Mouse (Mus musculus): ENCODE measurements around the gene Gm47289.

Gene Gm47289

DNA sequence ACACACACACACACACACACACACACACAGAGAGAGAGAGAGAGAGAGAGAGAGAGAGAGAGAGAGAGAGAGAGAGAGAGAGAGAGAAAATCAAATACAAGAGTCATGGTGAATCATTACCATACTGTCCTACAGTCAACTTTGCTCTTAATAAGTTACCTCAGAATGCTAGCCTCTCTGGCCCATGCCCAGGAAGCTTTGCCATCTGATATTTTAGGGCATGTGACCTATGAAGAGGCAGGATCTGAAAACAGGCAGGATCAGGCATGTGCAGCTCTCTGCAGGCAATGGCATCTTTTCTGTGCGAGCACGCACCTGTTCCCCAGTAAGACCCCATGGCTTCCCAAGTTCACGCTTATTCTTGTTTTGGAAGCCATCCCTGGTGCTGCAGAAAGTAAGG lies 1.7 kb downstream of the Gm47289 start:
- DNase-seq = peak; percentile 85 to 92

- peak; percentile 66 to 88 for DNase-seq
These were observed 5.8 kb downstream of the Gm47289 start for GRCm38 (mm10) chr9:119164743-119165142.

DNA sequence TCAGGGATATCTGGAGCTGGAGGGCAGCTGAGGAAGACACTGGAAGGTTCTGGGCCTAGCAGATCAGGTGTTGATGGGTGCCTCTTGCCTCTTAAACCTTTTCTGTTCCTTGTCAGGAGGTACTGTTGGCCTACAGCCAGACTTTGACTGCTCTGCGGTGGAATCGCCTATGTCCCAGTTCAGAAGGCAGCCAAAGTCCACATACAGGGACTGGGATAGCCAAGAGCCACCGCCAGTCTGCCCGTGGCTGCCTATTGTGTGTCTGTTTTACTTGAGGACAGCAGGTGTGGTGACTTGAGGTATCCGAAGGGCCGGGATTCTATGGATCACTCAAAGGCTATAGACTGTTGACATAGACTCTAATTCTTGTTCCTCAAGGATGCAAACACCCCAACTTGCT lies 6.6 kb downstream of the Gm47289 start:
- peak; percentile 85 to 92 for DNase-seq

GRCm38 (mm10) chr9:119167608-119168007 lies 8.6 kb downstream of the Gm47289 start:
- DNase-seq = no peak

DNA sequence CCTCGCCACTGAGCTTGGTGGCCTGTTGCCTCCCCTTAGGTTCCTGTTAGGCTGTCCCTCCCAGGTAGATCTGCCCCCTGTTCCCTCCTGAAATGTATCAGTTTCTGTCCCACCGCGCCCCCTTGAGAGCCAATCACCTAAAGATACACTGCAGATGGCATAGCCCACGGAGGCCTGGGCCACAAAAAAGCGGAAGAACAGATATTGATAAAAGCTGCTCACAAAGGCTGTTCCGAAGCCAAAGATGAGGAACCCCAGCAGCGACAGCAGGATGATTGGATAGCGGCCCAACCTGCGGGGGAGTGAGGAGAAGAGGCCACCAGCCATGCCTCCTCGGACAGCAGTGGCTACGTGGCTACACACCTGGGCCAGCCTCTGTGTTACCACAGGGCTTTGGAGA lies 20.3 kb downstream of the Gm47289 start:
- DNase-seq = no peak

- DNase-seq = peak; percentile 54 to 72
These were observed 22.3 kb downstream of the Gm47289 start for GRCm38 (mm10) chr9:119181241-119181728.

GRCm38 (mm10) chr9:119192202-119192990 lies 33.4 kb downstream of the Gm47289 start:
- DNase-seq = peak; percentile 87 to 91

GRCm38 (mm10) chr9:119199151-119199861 lies 40.3 kb downstream of the Gm47289 start:
- peak; percentile 38 to 66 for DNase-seq

GRCm38 (mm10) chr9:119201653-119202052 lies 42.7 kb downstream of the Gm47289 start:
- DNase-seq = peak in 1 of 2 experiments; percentile 55

GRCm38 (mm10) chr9:119203617-119204016 lies 44.7 kb downstream of the Gm47289 start:
- DNase-seq = no peak

DNA sequence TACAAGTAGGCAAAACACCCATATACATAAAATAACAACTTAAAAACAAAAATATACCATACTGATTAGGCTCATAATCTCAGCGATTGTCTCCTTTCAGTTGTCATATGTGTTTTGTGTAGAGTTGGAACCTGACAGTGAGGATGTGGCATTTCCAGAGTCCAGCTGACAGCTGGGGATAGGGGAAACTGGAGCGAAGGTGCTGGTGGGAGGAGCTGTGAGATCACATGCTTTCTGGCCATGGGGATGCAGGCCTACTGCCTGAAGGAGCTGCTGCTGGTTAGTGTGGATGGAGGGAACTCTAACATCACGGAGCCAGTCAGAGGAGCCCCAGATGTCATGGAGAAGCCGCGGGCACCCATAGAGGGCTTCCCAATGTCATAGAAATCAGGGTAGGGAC lies 46.8 kb downstream of the Gm47289 start:
- DNase-seq = peak; percentile 50 to 53

DNA sequence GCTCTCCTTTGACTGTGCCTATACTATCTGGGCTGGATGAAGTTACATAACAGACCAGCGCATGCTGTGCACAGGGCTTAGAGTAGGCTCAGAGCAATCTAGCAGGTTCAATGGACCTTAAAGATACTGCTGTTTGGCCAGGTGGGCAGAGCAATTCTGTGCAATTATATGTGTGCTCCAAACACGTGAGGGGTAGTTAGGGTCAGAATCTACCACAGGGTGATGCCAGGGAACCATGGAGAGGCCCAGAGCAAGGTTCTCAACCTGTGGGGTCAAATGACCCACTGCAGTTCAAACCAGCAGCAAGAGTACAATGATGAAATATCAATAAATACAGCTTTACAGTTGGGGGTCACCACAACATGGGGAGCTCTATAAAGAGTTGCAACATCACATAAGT lies 47.7 kb downstream of the Gm47289 start:
- peak in 1 of 2 experiments; percentile 63 for DNase-seq

- DNase-seq = peak; percentile 58 to 89
These were observed 48.2 kb downstream of the Gm47289 start for GRCm38 (mm10) chr9:119207113-119207512.

DNA sequence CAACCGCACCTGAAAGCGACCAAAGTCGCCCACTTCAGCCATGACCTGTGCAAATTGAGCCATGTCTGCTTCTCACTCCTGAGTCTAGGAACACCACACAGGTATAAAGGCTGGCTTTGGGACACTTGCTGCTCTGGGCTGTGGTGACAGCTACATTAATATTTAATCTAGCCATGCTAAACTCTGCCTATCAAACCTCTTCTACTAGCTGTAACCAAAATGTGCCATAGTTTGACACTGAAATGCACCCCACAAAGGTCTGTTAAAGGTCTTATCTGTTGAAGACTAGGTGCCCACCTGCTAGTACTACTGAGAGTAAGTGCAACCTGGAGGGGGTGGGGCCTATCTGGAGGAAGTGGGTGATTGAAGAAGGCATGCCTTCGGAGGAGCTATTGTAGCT lies 50.0 kb downstream of the Gm47289 start, which contains the start of gene Slc22a13:
Slc22a13 (minus strand) TSS at position 101 of the 400 bp plus-strand sequence.
- DNase-seq = no peak

Measured in kidney, postnatal 36 days (tissue).